Mouse (Mus musculus) layer of hippocampus, adult 11-12 months (tissue): Measurements from ENCODE around the gene Lhfpl2.

ENCODE experiments used
- DNase-seq: peaks from one replicate; pipeline ENCODE4 v3.0.0; 2022; ENCODE audit warnings: low spot score

Lhfpl2 gene

GRCm38 (mm10) chr13:94140446-94140845, 82.8 kb downstream of the Lhfpl2 start:
- DNase-seq, result no peak

GRCm38 (mm10) chr13:94143063-94143652, 85.6 kb downstream of the Lhfpl2 start:
- DNase-seq, result peak; percentile 44

GRCm38 (mm10) chr13:94144451-94144850, 86.9 kb downstream of the Lhfpl2 start:
- DNase-seq, result no peak

- peak; percentile 62 for DNase-seq
These were observed 89.7 kb downstream of the Lhfpl2 start for GRCm38 (mm10) chr13:94147257-94147656.

- DNase-seq, result no peak
These were observed 91.4 kb downstream of the Lhfpl2 start for GRCm38 (mm10) chr13:94149006-94149405.

- DNase-seq, result peak; percentile 29
These were observed 92.2 kb downstream of the Lhfpl2 start for GRCm38 (mm10) chr13:94149781-94150180.

GRCm38 (mm10) chr13:94151308-94151707, 93.7 kb downstream of the Lhfpl2 start:
- DNase-seq, result no peak

- DNase-seq, result no peak
These were observed 95.2 kb downstream of the Lhfpl2 start for GRCm38 (mm10) chr13:94152836-94153235.

- DNase-seq, result no peak
These were observed 96.1 kb downstream of the Lhfpl2 start for GRCm38 (mm10) chr13:94153658-94154057.

- no peak for DNase-seq
These were observed 97.1 kb downstream of the Lhfpl2 start for GRCm38 (mm10) chr13:94154512-94155296.

GRCm38 (mm10) chr13:94155657-94156429, 98.2 kb downstream of the Lhfpl2 start:
- DNase-seq, result no peak

- no peak for DNase-seq
These were observed 101.4 kb downstream of the Lhfpl2 start for GRCm38 (mm10) chr13:94158864-94159477.

- no peak for DNase-seq
These were observed 102.1 kb downstream of the Lhfpl2 start for GRCm38 (mm10) chr13:94159478-94160220.

- DNase-seq, result no peak
These were observed 106.9 kb downstream of the Lhfpl2 start for GRCm38 (mm10) chr13:94164501-94164900.

- DNase-seq, result no peak
These were observed 110.7 kb downstream of the Lhfpl2 start for GRCm38 (mm10) chr13:94168319-94168718.

- DNase-seq, result peak; percentile 29
These were observed 111.8 kb downstream of the Lhfpl2 start for GRCm38 (mm10) chr13:94169325-94169916.

- DNase-seq, result no peak
These were observed 114.0 kb downstream of the Lhfpl2 start for GRCm38 (mm10) chr13:94171612-94172011.

GRCm38 (mm10) chr13:94172533-94173310, 115.1 kb downstream of the Lhfpl2 start:
- DNase-seq, result peak; percentile 48

GRCm38 (mm10) chr13:94173633-94174576, 116.3 kb downstream of the Lhfpl2 start:
- peak; percentile 57 for DNase-seq
